ENCODE assay signal across 7 mouse cellular contexts in genomic region chr2:181287958-181288350, GRCm38 (mm10). TPM values are rescaled to one million over a fixed set of nuclear protein-coding genes. Genes with fewer than 3 reads are reported as not detected.
DNase-seq lines count a peak whose midpoint lies in the region; ATAC-seq lines count a peak whose summit lies in the region.
"Not testable (repeated sequence)": the region's sequence is repeated elsewhere in the genome, so short reads cannot be mapped to it uniquely, and the experiment has no call there.

TSS of gene Gmeb2 (minus strand) at chr2:181288035.

- peak within 1 kb of the TSS; percentile 45 for H3K4me2 ChIP-seq in embryonic facial prominence, embryonic 11.5 days (ENCODE audit: low read depth, low read length)
- peak within 1 kb of the TSS; percentile 71 for H3K4me2 ChIP-seq in midbrain, embryonic 13.5 days (replicated peaks)

- H3K36me3 ChIP-seq in embryonic facial prominence, embryonic 11.5 days (replicated peaks; ENCODE audit: control insufficient read depth, insufficient read depth, low read depth, low read length): not testable (repeated sequence)
- H3K36me3 ChIP-seq in limb, embryonic 10.5 days: peaks cover 35% of the 10 kb centered on the region
- H3K36me3 ChIP-seq in midbrain, embryonic 13.5 days: peaks cover 15% of the 10 kb centered on the region

- peak within 1 kb of the TSS; percentile 85 for H3K9ac ChIP-seq in embryonic facial prominence, embryonic 11.5 days (replicated peaks; ENCODE audit: low read length)
- H3K9ac ChIP-seq in midbrain, embryonic 13.5 days (replicated peaks): peak within 1 kb of the TSS; percentile 94

- H3K27ac ChIP-seq in embryonic facial prominence, embryonic 11.5 days (replicated peaks; ENCODE audit: low read depth, low read length): peak within 1 kb of the TSS; percentile 92
- H3K27ac ChIP-seq in limb, embryonic 10.5 days: peak within 1 kb of the TSS; percentile 98
- peak within 1 kb of the TSS; percentile 96 for H3K27ac ChIP-seq in midbrain, embryonic 13.5 days

- H3K4me3 ChIP-seq in embryonic facial prominence, embryonic 11.5 days (ENCODE audit: low read depth, low read length): peak within 1 kb of the TSS; percentile 65
- peak within 1 kb of the TSS; percentile 72 for H3K4me3 ChIP-seq in limb, embryonic 10.5 days
- peak within 1 kb of the TSS; percentile 68 for H3K4me3 ChIP-seq in midbrain, embryonic 13.5 days (replicated peaks)

- H3K9me3 ChIP-seq in embryonic facial prominence, embryonic 11.5 days (replicated peaks; ENCODE audit: control insufficient read depth, low read length); limb, embryonic 10.5 days (replicated peaks); midbrain, embryonic 13.5 days: not testable (repeated sequence)

- WGBS in embryonic facial prominence, embryonic 11.5 days: under 1% methylated on average over 34 of the region's 38 CpGs
- under 1% methylated on average over 27 of the region's 38 CpGs for WGBS in limb, embryonic 10.5 days
- under 1% methylated on average over 22 of the region's 38 CpGs for WGBS in midbrain, embryonic 13.5 days

- not testable (repeated sequence) for H3K27me3 ChIP-seq in embryonic facial prominence, embryonic 11.5 days (ENCODE audit: control insufficient read depth, insufficient read depth, low read length); limb, embryonic 10.5 days (ENCODE audit: low read depth, poor library complexity, severe bottlenecking); midbrain, embryonic 13.5 days

- peak; percentile 95 for ATAC-seq in embryonic facial prominence, embryonic 11.5 days (replicated peaks; ENCODE audit: insufficient number of reproducible peaks, low FRiP score, low TSS enrichment, low read depth)
- ATAC-seq in granulocyte monocyte progenitor cell, adult 5-6 weeks (replicated peaks; ENCODE audit: poor library complexity, severe bottlenecking): peak; percentile 83
- peak; percentile 96 for ATAC-seq in midbrain, embryonic 13.5 days

- peak; percentile 96 for DNase-seq in adrenal gland, postnatal 14 days
- DNase-seq in embryonic facial prominence, embryonic 11.5 days (ENCODE audit: low spot score): peak; percentile 98
- DNase-seq in kidney, adult 11 months: peak; percentile 97
- peak; percentile 93 for DNase-seq in limb, embryonic 10.5 days (ENCODE audit: low spot score)
- DNase-seq in spleen, adult 12 weeks (ENCODE audit: low spot score): peak; percentile 88

- H3K4me1 ChIP-seq in embryonic facial prominence, embryonic 11.5 days (ENCODE audit: control insufficient read depth, insufficient read depth, low read length): not testable (repeated sequence)
- peaks cover 13% of the 10 kb centered on the region for H3K4me1 ChIP-seq in limb, embryonic 10.5 days
- peaks cover 22% of the 10 kb centered on the region for H3K4me1 ChIP-seq in midbrain, embryonic 13.5 days (replicated peaks)

RNA-seq across cellular contexts. Expression of gene Gmeb2, which starts in this region (rescaled TPM):
- 16.4 and 17.9 TPM in 2 replicates for total RNA-seq in adrenal gland, postnatal 14 days (2021)
- 18.0 and 18.3 TPM in 2 replicates for polyA plus RNA-seq in embryonic facial prominence, embryonic 11.5 days (2014; fragmentation: Nextera tagmentation; extraction: Ambion mirVana)
- 11.8 and 15.3 TPM in 2 replicates for total RNA-seq in granulocyte monocyte progenitor cell, adult 5-6 weeks (2014; fragmentation: Nextera tagmentation)
- 10.4 and 16.5 TPM in 2 replicates for total RNA-seq in granulocyte monocyte progenitor cell, adult 5-6 weeks (2017)
- polyA plus RNA-seq in limb, embryonic 10.5 days (2016; fragmentation: Nextera tagmentation; extraction: Ambion mirVana): 20.3 and 23.0 TPM in 2 replicates
- polyA plus RNA-seq in midbrain, embryonic 13.5 days (2015; fragmentation: Nextera tagmentation; extraction: Ambion mirVana): 19.7 and 19.9 TPM in 2 replicates

Comparison
In these comparisons a context has a peak if more than half of its experiments do, and no peak if none do; other contexts are left out.
1. Peak in every context shown above with its lines: DNase-seq, ATAC-seq, H3K4me3 ChIP-seq and H3K27ac ChIP-seq.